Mouse (Mus musculus): ENCODE measurements around the gene Ltbp1. TPM values are rescaled to one million over a fixed set of nuclear protein-coding genes. Genes with fewer than 3 reads are reported as not detected.

The Ltbp1 gene
- total RNA-seq, 2 experiments from 2014 or later: not detected

GRCm38 (mm10) chr17:75268506-75268905, 263.1 kb downstream of the Ltbp1 start:
- 0 out of 2 replicates have a peak, but pooled peaks have one; percentile 25 for ATAC-seq (replicated peaks; ENCODE audit: poor library complexity, severe bottlenecking)

DNA sequence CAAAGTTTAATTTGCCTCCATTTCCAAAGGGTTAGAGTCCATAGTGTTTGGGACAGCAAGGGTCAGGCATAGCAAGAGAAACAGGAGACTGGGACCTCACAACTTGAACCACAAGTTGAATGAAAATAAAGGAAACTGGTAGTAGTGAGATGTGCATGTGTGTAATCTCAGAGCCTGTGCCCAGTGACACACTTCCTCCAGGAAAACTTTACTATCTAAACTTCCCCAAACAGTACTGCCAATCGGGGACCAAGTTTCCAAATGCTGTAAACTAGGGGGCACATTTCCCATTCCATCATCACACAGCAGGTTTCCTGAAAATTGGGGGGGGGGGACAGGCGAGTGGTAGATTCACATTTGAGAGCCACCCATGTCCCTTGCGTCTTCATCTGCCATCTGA, 267.1 kb downstream of the Ltbp1 start:
- peak; percentile 70 for ATAC-seq (replicated peaks; ENCODE audit: poor library complexity, severe bottlenecking)

DNA sequence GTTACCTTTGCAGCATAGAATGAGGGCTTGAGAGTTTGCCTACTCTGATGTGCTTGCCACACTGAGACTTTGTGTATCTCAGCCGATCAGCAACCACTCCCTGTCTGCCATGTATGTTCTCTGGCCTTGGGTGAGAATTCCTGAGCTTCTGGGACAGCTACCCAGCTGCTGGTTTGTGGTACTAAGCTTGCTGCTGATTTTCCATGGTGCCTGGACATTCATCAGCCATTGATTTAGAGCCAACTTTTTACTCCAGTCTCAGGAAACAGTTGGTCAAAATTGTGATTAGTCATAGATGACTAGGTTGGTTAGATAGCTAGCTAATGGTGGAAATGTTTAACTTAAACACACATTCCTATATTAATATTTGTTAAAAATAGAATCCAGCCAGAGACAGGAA, 267.9 kb downstream of the Ltbp1 start:
- ATAC-seq (replicated peaks; ENCODE audit: poor library complexity, severe bottlenecking): no peak

- ATAC-seq (replicated peaks; ENCODE audit: poor library complexity, severe bottlenecking): no peak
Observed at GRCm38 (mm10) chr17:75275302-75275701, 269.9 kb downstream of the Ltbp1 start.

- ATAC-seq (replicated peaks; ENCODE audit: poor library complexity, severe bottlenecking): no peak
Observed at GRCm38 (mm10) chr17:75278106-75278505, 272.7 kb downstream of the Ltbp1 start.

- ATAC-seq (replicated peaks; ENCODE audit: poor library complexity, severe bottlenecking): no peak; the same call in 1 of the 2 replicates
Observed at GRCm38 (mm10) chr17:75278561-75278960, 273.2 kb downstream of the Ltbp1 start.

- peak; percentile 64 for ATAC-seq (replicated peaks; ENCODE audit: poor library complexity, severe bottlenecking)
Observed at GRCm38 (mm10) chr17:75281345-75281744, 276.0 kb downstream of the Ltbp1 start.

DNA sequence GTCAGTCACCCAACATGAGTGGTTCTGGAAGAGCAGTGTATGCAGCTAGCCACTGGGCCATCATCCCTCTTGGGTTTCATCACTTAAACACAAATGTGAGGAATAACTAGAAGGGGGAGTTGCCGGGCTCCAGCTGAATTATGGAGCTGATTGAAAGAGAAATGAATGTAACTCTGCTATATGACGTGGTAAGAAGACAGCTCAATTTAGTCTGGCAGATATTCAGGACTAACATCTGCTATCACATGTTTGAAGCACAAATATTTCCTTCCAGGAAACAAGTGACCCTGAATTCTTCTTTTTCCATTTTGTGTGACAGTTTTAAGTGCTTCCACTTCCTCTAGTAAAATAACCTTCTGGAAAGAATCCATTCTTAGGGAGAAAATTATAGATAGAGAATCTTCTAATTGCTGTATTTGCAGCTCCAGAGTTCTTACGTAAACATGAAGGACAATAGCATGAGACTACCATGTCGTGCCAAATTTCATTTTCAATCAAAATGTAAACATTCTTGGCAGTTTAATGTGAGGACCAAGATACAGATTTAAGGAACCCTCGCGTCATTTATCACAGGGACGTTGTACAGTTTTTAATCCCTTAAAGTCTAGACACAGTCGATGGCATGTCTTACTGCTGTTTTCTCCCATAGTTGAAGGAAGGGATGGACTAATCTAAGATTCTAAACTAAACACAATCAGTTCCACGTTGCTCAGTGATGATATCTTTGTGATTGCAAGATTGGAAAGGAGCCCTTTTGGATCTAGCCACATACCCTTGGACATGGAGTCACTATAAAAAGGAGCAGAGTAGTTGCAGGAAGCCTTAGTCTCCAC, 279.7 kb downstream of the Ltbp1 start:
- ATAC-seq (replicated peaks; ENCODE audit: poor library complexity, severe bottlenecking): no peak

- no peak for ATAC-seq (replicated peaks; ENCODE audit: poor library complexity, severe bottlenecking)
Observed at GRCm38 (mm10) chr17:75292986-75293385, 287.6 kb downstream of the Ltbp1 start.

- no peak for ATAC-seq (replicated peaks; ENCODE audit: poor library complexity, severe bottlenecking)
Observed at GRCm38 (mm10) chr17:75293725-75294124, 288.4 kb downstream of the Ltbp1 start.

DNA sequence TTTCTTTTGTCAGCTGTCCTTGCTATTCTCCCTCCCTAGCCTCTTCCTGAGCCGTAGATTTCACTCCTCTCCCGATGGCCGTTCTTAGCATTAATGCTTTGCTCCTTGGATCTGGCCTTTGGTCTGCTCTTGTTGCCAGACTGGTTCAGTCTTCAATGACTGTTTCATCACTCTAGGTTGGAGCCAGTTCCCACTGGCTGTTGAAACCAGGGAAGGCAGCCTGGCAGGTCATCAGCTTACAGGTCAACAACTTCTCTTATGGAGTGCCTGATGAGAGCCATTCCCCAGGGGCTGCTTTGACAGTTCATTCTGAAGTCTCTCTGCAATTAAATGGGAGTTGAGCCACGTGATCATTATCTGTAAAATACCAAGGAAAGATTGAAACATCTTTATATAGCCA, 295.5 kb downstream of the Ltbp1 start:
- no peak for ATAC-seq (replicated peaks; ENCODE audit: poor library complexity, severe bottlenecking)

- ATAC-seq (replicated peaks; ENCODE audit: poor library complexity, severe bottlenecking): no peak
Observed at GRCm38 (mm10) chr17:75304807-75305420, 299.5 kb downstream of the Ltbp1 start.

- ATAC-seq (replicated peaks; ENCODE audit: poor library complexity, severe bottlenecking): no peak
Observed at GRCm38 (mm10) chr17:75305714-75306113, 300.3 kb downstream of the Ltbp1 start.

- no peak for ATAC-seq (replicated peaks; ENCODE audit: poor library complexity, severe bottlenecking)
Observed at GRCm38 (mm10) chr17:75307070-75308011, 302.0 kb downstream of the Ltbp1 start.

DNA sequence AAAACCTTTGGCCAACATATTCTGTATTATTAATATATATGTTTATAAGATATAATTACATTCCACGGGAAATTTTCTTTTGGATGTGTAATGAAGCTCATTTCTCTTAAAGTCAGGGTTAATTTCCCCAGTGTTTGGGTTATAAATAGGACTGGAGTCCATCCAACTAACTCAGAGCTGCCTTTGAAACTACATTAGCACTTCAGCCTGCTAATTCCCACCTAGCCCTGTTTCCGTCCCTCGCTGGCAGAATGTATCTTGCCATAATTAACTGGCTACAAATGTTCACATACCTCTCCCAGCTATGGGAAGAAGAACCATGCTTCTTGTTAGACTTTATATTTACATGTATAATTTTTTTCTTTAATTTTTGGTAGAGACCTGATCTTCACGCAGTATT, 311.7 kb downstream of the Ltbp1 start:
- ATAC-seq (replicated peaks; ENCODE audit: poor library complexity, severe bottlenecking): no peak

DNA sequence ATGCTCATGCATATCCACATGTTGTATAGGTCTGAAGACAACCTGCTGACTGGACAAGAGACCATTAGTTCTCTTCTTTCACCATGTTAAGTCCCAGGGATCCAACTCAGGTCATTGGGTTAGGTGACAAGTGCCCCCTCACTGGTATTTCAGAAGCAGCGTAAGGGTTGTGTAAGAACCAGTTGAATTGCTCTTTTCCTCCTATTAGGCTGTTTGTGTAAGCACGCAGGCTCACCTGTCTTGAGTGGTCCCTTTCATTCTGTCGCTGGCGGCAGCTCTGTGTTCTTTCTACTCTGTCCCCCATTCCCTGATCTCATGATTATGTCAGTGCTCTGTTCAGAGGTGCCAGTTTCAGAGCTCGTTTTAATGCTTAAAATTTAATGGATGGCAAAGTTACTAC, 317.9 kb downstream of the Ltbp1 start:
- no peak for ATAC-seq (replicated peaks; ENCODE audit: poor library complexity, severe bottlenecking)

GRCm38 (mm10) chr17:75323766-75324165, 318.4 kb downstream of the Ltbp1 start:
- no peak for ATAC-seq (replicated peaks; ENCODE audit: poor library complexity, severe bottlenecking)

DNA sequence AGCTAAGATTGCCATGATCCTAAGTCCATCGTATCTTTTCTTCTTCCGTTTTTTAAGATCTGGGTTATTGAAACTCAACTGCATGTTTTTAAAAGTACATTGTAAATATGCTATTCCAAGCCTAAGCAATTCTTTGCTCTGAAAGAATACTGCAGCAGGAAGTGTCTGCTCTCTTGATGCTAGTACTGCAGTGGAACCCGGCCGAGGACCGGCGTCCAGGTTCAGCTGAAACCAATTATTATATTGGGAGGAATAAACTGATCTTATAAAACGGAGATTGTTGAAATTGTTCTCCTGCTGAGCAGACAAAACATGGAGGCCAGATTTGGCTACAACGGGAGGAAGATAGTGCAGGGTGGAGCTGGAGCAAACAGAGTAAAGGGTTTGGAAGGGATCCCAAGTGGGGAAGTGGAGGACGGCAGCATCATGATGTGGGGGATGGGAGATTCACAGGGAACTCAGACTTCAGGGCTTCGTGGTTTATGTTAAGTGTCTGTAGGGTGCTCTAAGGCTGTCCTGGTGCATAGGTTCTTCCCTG, 322.8 kb downstream of the Ltbp1 start:
- no peak for ATAC-seq (replicated peaks; ENCODE audit: poor library complexity, severe bottlenecking)

- ATAC-seq (replicated peaks; ENCODE audit: poor library complexity, severe bottlenecking): no peak
Observed at GRCm38 (mm10) chr17:75330366-75330765, 325.0 kb downstream of the Ltbp1 start.

- no peak for ATAC-seq (replicated peaks; ENCODE audit: poor library complexity, severe bottlenecking)
Observed at GRCm38 (mm10) chr17:75331421-75331951, 326.1 kb downstream of the Ltbp1 start.
